Mouse (Mus musculus) thymus, adult 2 months (tissue): ENCODE measurements around the gene Sec14l1. TPM values are rescaled to one million over a fixed set of nuclear protein-coding genes. Genes with fewer than 3 reads are reported as not detected.

Experiments used
- DNase-seq: peaks from one replicate; pipeline ENCODE4 v3.0.0; 2021
- H3K27ac ChIP-seq: fragments of 200-500 bp; 2 replicates; pipeline ENCODE4 v1.5.1; 2012; ENCODE audit warnings: low read length, control low read depth; ENCODE audit not compliant: control insufficient read depth, insufficient read depth
- H3K27me3 ChIP-seq: fragments of 200-500 bp; 2 replicates; pipeline ENCODE4 v1.6.1; 2012; ENCODE audit warnings: mild to moderate bottlenecking, low read length, moderate library complexity, mixed read lengths; ENCODE audit not compliant: control insufficient read depth, insufficient read depth
- H3K36me3 ChIP-seq: fragments of 200-500 bp; 2 replicates; pipeline ENCODE4 v1.6.1; 2012; ENCODE audit warnings: mild to moderate bottlenecking, low read length, moderate library complexity; ENCODE audit not compliant: control insufficient read depth, insufficient read depth
- H3K4me1 ChIP-seq: fragments of 200-500 bp; replicated peaks from 2 replicates; pipeline ENCODE4 v1.6.1; 2012; ENCODE audit warnings: low read length; ENCODE audit not compliant: control insufficient read depth, insufficient read depth
- H3K4me3 ChIP-seq: fragments of 200-500 bp; 2 replicates; pipeline ENCODE4 v1.5.1; 2012; ENCODE audit warnings: mild to moderate bottlenecking, low read length, control low read depth, moderate library complexity; ENCODE audit not compliant: control insufficient read depth, insufficient read depth
- CTCF ChIP-seq: fragments of 200-500 bp; IDR thresholded peaks from 2 replicates; pipeline ENCODE4 v1.5.1; 2012; ENCODE audit warnings: mild to moderate bottlenecking, control low read depth, low read length, moderate library complexity, borderline replicate concordance; ENCODE audit not compliant: control insufficient read depth, poor library complexity, insufficient read depth; ENCODE audit errors: extremely low read depth
- POLR2A ChIP-seq: fragments of 200-500 bp; IDR thresholded peaks from 2 replicates; pipeline ENCODE4 v1.6.1; 2012; ENCODE audit warnings: mild to moderate bottlenecking, low read length, control low read depth, moderate library complexity; ENCODE audit not compliant: control insufficient read depth, poor library complexity, insufficient read depth; ENCODE audit errors: extremely low read depth
- WGBS: fragments of 180-500 bp; shearing (Covaris S2); methylation state at CpG from one replicate; pipeline ENCODE4 v1.1.7; 2018; 5-methylcytosine and 5-hydroxymethylcytosine counted together
- polyA plus RNA-seq: library from polyadenylated mRNA; depleted of rRNA; stranded (reverse); fragments of >200 nt; gene quantifications from 2 replicates; pipeline ENCODE4 v1.2.3, GENCODE M21; 2012

Sec14l1 gene
- polyA plus RNA-seq, 1 experiment = 84.8 TPM

- Histone ChIP-seq H3K36me3 (no peaks in the 10 kb centered on the region), H3K27ac (peak overlapping the region; percentile 76), H3K27me3 (no peaks in the 10 kb centered on the region), H3K4me1 (peaks cover 37% of the 10 kb centered on the region), H3K4me3 (peak overlapping the region; percentile 84)
- TF ChIP-seq CTCF (no peak), POLR2A (no peak)
- no peak for DNase-seq
- 56% methylated on average over 13 of the region's 13 CpGs for WGBS
Observed at GRCm38 (mm10) chr11:117114231-117114591, 757 bp upstream of the Sec14l1 start.

GRCm38 (mm10) chr11:117115346-117116219, 615 bp downstream of the Sec14l1 start:
- H3K27ac ChIP-seq = no peak overlapping the region
- no peaks in the 10 kb centered on the region for H3K27me3 ChIP-seq
- H3K4me3 ChIP-seq = peak overlapping the region; percentile 72
- no peaks in the 10 kb centered on the region for H3K36me3 ChIP-seq
- DNase-seq = no peak
- TF ChIP-seq CTCF = no peak
- TF ChIP-seq POLR2A = no peak
- H3K4me1 ChIP-seq = peaks cover 40% of the 10 kb centered on the region
- WGBS = 4% methylated on average over 54 of the region's 54 CpGs

DNA sequence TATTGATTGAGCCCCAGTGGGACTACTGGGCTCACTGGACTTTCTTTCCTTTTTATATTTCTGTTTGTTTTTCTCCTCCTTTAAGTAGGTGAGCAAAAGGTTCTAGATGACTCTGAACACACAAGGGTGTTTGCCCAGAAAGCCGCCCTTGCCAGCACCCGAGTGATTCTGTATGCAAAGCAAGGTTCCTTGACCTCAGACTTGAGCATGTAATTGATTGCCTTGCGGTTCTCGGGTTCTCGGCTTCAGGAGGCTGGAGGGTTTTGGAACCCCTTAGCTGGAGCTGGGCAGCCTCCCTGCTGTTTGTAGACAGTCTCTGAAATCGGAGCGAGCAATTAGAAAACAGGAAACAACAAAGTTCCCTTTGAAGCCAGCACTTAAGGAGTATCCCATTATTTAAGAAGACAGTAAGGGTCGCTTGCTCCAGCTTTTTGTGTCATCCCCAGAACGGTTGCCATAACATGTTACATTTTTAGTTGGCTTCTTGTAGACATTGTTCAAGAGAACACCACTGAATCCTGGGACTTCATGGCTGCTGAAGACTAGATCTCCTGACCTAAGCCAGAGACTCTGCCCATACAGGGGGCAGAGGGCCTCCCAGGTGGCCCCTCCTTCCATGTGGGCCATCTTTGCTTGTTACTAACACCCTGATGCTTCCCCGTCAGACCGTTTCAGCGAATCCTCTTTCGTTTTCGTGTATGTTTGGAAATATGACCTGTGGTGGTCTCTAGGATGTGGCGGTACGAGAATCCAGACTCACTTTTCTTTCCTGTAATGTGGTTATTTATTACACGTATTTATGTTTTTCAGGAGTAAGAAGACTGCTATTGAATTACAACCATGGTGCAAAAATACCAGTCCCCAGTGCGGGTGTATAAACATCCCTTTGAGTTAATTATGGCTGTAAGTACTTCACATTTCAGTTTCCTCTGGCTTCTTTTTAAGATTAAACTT, 1.7 kb downstream of the Sec14l1 start:
- peaks cover 51% of the 10 kb centered on the region for H3K4me1 ChIP-seq
- TF ChIP-seq CTCF (no peak), POLR2A (no peak)
- WGBS = 88% methylated on average over 18 of the region's 18 CpGs
- no peaks in the 10 kb centered on the region for H3K27me3 ChIP-seq
- no peaks in the 10 kb centered on the region for H3K36me3 ChIP-seq
- no peak overlapping the region for H3K27ac ChIP-seq
- DNase-seq = no peak
- H3K4me3 ChIP-seq = no peak overlapping the region

GRCm38 (mm10) chr11:117117321-117117720, 2.4 kb downstream of the Sec14l1 start:
- TF ChIP-seq CTCF = no peak
- no peak for TF ChIP-seq POLR2A
- 93% methylated on average over 18 of the region's 18 CpGs for WGBS
- H3K27ac ChIP-seq = no peak overlapping the region
- H3K4me1 ChIP-seq = peaks cover 56% of the 10 kb centered on the region
- no peak overlapping the region for H3K4me3 ChIP-seq
- no peaks in the 10 kb centered on the region for H3K27me3 ChIP-seq
- H3K36me3 ChIP-seq = no peaks in the 10 kb centered on the region
- no peak for DNase-seq

DNA sequence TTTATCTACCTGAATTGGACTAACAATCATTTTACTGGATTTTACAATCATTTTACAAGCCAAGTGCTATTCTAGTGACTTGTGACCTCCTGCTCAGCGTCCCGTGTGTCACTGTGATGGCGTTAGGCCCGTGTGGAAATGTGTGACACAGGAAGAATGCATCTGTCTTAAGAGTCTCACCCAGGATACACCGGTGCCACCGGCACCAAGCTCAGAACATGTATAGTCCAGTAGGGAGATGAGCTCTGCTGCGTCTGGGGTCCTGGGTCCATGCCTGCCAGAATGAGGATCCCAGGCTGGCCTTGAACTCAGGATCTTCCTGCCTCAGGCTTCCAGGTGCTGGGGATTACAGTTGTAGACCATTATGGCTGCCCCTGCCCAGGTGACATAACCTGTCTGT, 2.8 kb downstream of the Sec14l1 start:
- no peak overlapping the region for H3K4me3 ChIP-seq
- peaks cover 57% of the 10 kb centered on the region for H3K4me1 ChIP-seq
- no peaks in the 10 kb centered on the region for H3K36me3 ChIP-seq
- 93% methylated on average over 7 of the region's 7 CpGs for WGBS
- H3K27ac ChIP-seq = no peak overlapping the region
- H3K27me3 ChIP-seq = no peaks in the 10 kb centered on the region
- TF ChIP-seq POLR2A (no peak), CTCF (no peak)
- DNase-seq = no peak

DNA sequence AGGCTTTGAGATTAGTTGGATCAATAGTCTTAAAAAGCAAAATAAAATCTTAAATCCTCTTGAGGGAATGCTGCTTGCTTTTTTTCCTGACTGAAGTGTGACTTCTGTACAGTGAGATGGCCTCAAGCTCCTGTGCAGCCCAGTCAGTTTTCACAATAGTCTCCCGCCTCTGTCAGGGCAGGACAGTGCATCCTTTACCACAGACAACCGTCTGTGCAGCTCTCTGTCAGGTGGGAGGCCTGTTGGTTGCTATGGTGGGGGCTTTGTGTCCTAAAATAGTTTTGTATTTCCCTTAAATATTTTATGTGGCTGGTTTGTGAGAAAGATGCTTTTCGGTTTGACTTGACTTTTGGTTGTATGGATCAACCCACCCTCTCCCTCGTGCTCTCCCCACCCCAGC, 3.3 kb downstream of the Sec14l1 start:
- H3K4me3 ChIP-seq = no peak overlapping the region

More for the DNA sequence above, 3.3 kb downstream of the Sec14l1 start:
- Histone ChIP-seq H3K36me3 (no peaks in the 10 kb centered on the region), H3K27ac (no peak overlapping the region), H3K4me1 (peaks cover 60% of the 10 kb centered on the region), H3K27me3 (no peaks in the 10 kb centered on the region)
- 71% methylated on average over 4 of the region's 4 CpGs for WGBS
- no peak for TF ChIP-seq CTCF
- TF ChIP-seq POLR2A = no peak
- DNase-seq = no peak
